Mouse (Mus musculus) lung, postnatal 0 days (tissue): ENCODE measurements at regions not wholly inside any gene's neighbourhood (a gene's known extent, or its start where the extent isn't known, plus 50 kb on each side); places are given as distances from the start of the nearest gene placed in this dataset.

Experiments used
- CTCF ChIP-seq: IDR thresholded peaks from 2 replicates; pipeline ENCODE4 v1.5.1; 2016; ENCODE audit warnings: antibody characterized with exemption, mild to moderate bottlenecking
- EP300 ChIP-seq: IDR thresholded peaks from 2 replicates; pipeline ENCODE4 v1.6.1; 2016; ENCODE audit warnings: antibody characterized with exemption, mild to moderate bottlenecking, control low read depth

- TF ChIP-seq EP300 (no peak), CTCF (no peak)
These were observed 566.9 kb upstream of the Igfbp3 start for GRCm38 (mm10) chr11:7780476-7781112.
